Mouse (Mus musculus) cerebellum, adult (tissue): ENCODE measurements around the gene Mlip.
"Not testable (repeated sequence)": the region's sequence is repeated elsewhere in the genome, so short reads cannot be mapped to it uniquely, and the experiment has no call there.

ENCODE experiments used
- ATAC-seq: cut with Nextera tagmentation; 2 replicates; pipeline ENCODE4 v1.9.2; 2017; ENCODE audit warnings: mild to moderate bottlenecking, moderate library complexity, mixed read lengths; ENCODE audit not compliant: insufficient number of reproducible peaks, low FRiP score, low TSS enrichment

The Mlip gene

DNA sequence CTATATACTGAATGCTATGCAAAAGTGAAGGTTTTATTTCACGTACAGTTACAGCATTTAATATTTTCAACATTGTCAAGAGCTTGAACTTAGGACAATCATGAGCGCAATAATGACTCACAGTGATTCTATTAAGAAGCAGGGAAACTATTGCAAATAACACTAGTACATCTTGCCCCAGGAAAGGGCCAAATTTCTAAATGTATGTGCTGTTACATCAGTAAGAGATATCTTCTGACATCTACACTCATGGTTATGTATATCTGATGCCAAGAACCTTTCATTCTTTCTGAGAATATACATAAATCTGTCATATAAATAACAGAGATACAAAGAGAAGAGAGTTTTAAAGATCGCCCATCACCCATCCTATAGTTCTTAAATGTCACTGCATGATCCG lies 100.0 kb downstream of the Mlip start:
- ATAC-seq, result no peak

DNA sequence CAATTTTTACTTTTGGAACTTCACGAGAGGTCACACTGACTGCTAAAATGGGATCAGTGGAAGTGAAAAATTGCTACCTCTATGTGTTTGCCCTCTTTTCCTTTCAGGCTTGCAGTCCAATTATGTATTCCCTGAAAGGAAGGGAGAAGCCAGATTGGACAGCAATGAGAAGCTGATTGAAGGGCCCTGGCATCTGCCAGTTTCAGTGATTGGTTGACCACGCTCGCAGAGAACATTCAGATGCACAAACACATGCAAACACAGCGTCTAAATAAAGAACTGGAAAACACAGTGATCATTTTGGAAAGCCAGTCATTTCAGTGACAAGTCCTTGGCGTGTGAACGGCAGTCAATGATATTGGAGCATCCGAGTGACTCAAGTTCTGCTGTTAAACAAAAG lies 100.6 kb downstream of the Mlip start:
- ATAC-seq, result no peak

DNA sequence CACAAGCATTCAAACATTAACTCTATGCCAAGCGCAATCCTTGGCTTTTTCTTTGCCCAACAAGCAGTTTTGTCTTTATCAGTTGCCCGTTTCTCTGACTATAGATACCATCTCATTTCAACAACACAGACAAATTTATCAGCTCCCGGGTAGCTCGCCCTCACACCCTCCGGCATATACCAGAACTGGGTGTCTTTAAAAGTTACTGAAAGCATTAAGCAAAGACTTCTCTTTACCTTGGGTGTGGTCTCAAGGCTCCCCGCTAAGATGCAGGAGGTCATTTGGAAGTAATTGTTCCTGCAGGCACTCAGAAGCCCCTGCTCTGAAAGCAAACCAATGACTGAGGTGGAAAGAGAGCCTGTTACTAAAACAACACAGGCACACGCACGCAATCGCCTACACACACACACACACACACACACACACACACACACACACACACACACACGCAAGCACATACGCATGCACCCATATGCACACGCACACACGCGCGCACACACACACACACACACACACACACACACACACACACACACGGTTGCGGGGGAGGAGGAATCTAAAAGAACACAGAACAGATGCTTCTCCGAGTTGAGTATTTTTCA lies 101.2 kb downstream of the Mlip start:
- ATAC-seq, result no peak

DNA sequence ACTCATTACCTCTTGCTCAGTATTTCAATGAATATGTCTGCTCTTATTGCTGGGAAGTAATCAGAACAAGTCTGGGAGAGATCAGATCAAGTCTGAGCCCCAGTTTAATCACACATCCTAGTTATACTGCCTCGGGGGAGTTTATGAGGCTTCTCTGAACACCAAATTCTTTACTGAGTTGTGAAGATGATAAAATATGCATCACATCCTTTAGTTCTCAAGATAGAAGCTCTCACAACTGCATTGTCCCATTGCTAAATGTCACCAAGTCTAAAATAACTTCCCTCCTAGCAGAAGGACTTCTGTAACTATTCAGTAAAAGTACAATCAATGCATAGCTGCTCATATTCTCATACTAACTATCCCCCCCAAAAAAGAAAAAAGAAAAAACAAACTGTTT lies 154.5 kb downstream of the Mlip start:
- no peak for ATAC-seq

DNA sequence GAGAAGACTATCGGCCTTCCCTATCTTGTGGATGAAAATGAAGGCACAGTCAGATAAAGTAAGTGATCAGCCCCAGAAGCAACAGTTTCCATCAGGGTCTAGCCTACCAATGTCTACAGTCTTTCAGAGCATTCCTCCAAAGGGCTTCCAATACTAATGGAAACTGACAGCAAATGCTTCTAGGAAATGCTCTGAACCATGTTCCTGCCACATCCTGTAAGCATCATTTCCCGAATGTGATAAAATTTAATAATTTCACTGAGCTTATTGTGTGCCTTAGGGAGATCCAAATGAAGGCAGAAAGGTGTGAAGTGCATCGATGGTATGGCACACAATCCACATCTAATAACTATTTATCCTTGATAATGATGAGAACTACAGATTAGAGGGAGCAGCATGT lies 173.3 kb downstream of the Mlip start:
- ATAC-seq, result no peak

DNA sequence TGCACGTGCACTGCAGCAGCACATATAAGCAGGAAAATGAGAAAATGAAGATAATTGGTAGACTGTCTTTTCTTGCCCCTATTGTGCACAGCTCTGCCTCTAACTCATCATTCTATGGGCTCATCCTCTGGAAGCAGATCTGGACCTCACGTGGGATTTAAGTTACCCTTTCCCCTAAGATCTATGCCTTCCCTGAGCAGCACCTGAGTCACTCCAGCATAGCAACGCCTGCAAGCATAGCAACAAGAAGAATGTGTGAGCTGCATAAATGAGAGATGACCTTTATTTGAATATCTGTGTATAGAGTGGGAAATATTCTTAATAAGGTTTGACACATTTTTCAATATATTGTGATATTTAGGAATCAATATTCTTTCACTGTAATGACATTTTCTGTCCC lies 176.9 kb downstream of the Mlip start:
- no peak for ATAC-seq

DNA sequence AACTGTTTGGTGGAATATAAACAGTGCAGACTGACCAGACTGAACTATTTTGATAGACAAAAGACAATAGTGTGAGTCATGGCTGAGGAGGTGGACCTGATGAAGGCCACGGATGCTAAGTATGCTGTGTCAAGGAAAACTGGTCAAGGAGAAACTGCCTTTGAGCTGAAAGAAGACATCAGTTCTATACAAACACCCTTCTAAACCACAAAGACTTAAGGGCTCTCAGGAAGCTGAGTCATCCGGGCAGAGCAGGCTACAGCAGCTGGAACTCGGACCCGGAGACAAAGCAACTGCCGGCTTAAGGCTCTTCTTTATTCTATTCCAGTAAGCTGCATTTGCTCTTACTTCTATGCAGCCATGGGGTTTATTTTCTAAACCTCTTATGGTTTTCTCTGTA lies 180.7 kb downstream of the Mlip start:
- no peak for ATAC-seq

DNA sequence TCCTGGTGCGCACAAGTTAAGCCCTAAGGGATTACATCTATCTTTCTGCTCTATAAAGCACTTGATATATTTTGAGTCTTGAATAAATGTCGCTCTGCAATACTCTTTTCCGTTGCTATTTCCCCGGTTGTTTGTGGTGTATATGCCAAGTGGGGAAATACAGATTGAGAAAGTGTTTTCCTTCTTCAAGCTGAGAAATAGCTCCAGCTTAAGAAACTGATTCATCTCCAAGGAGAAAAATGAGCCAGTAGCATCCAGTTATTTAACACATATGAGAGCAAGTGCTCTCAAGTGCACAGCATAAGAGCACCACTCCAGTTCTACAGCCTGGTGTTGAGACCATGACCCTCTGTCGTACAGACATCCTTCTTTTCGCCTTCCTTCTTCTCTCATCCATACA lies 186.9 kb downstream of the Mlip start:
- no peak for ATAC-seq

DNA sequence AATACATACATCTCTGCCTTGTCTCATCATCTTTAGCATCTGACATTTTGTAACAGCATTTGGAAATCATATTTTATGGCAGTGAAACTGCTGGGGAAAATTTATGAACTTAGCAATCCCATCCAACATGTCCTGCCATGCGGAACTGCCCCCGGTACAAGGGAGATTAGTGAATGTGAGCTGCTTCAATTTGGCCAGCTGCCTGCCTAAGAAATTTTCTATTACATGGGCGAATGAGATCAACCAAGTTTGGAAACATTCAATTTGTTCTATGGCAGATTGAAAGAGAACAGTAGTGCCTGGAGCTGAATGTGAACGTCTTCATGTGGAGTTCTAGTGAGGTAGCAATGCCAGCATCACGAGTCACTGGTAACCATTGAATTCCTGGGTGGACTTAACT lies 191.0 kb downstream of the Mlip start:
- no peak for ATAC-seq

DNA sequence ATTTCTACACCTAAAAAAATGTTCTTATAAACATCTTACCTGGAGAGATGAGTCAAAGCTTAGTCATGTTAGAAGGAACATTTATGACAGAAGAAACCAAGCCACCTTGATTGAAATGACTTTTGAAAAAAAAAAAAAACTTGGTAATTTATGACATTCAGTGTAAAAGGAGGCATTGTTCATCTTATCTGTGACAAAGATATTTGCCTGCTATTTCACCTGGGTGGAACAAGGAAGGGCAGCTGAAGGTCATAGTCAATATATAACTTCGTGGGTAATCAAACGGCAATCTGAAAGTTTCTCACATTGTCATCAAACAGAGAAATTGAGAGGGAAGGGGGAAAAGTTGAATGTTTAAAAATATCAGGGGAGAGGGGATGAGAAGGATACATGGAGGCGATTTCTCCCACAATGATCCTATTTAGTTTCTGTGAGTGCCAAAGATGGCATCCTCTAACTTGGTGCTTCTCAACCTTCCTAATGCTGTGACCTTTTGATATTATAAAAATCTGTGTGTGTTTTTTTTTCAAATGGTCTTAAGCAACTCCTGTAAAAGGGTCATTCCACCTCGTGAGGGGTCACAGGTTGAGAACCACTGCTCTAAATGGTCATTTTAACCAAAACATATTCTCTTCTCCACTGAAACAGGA lies 192.4 kb downstream of the Mlip start:
- no peak for ATAC-seq

DNA sequence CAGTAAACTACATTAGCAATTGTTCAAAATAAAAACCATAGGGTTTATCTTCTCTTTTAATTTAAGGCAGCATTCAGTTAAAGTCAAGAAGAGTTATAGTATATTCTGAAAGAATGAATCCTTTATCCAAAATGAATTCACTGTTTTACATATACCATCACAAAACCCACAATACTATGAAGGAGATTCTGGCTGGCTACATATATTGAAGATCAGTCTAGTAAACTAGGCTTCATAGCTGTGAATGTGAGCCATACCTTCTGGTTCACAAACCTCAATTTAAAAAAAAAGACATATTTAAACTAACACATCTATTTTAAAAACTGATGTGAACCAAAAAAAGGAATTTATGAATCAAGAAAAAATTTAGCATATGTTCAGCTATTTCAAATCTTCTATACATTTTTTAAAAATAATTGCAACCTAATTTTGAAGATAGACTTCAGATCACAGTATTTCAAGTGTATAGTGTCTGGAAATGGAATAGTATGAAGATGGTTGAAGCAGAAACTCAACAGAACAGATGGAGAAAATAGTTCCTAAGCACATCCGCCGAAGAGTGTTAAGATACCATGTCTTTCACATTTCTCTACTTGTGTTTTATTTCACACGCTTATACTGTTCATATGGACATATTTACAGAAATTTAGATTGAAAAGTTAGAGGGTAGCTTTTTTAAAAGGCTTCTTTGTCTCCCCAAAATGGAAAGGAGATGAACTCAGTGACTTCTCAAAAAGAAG lies 204.1 kb downstream of the Mlip start:
- ATAC-seq, result no peak

DNA sequence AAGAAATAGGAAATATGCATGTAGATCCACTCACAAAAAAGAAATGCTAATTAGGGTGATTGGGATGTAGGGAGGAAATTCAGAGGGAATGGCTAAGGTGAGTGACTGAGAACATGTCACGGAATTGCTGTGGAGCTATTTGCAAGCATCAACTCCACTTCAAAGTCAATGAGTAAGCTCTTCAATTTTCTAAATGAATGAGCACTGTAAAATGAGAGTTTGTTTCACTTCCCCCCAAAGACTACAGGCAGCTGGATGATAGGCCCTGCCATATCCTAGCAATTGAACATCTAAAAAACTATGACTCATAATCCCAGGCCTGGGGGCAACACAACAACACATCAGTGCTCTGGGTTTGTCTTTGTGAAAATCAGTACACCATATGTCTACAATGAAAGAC lies 233.0 kb downstream of the Mlip start:
- ATAC-seq, result no peak

DNA sequence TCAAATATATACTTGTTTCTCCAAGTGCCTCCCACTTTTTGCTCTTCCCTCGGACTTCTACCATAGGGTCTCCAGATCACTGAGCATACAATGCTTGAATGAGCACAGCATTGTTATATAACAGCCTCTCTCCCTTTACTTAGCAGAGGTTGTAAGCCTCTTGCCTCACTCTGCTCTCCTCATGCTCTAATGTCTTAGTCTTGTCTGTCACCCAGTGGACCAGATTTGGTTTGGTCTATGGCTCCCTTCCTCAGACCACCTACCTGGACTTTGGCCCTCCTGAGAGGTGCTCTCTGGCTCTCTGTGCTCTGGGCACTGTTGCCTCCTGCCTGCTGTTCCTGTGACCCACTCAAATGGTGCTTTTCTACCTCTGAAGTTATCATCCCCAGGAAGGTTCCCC lies 255.9 kb downstream of the Mlip start:
- no peak for ATAC-seq

DNA sequence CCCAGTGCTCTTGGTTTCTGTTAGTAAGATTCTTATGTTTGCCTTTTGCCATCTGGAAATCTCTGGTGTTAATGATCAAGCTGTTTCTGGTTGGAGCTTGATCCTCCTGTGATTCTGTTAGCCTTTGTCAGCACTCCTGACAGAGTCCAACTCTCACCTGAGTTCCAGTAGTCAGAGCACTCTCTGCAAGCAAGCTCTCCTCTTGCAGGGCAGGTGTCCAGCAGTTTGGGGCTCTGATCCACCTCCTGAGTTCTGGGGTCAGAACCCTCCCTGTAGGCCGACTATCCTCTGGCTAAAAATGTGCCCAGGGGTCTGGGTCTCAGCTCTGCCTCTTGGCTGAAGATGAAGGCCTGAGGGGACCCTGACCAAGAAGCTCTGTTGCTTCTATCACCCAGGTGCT lies 269.5 kb downstream of the Mlip start:
- ATAC-seq, result not testable (repeated sequence)

DNA sequence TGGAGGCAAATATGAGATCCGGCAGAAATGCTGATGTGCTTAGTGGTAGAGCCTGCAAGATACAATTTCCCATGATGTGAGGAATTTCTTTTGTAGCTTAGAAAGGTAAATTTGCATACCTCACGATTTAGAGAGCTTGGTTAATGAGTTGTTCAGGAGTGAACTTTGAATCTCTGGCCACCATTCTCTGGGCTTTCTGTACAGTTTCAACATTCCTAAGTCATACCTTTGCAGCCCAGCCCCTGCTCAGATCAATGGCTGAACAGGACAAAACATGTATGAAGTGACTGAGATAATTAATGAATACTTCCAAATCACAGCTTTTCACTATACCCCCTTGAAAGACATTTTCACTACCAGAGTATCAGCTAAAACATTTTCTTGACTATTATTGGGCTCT lies 281.1 kb downstream of the Mlip start:
- no peak for ATAC-seq

DNA sequence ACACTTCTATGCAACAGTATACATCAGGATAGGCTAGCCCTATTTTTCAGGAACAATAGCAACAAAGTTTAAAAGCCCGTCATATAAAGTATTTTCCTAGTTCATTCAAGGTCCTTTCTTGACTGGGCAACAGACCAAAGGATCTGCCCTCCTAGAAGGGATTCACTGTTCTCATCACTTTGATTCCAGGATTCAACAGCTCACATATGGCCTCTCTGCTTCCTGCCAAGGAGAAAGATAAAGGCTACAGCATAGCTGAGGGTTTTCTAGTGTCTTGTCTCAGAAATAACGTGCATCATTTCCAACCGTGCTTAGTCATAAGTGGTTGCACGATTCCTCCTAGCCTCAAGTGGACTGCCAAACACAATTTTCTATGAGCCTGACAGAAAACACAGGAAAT lies 296.2 kb downstream of the Mlip start:
- ATAC-seq, result no peak

DNA sequence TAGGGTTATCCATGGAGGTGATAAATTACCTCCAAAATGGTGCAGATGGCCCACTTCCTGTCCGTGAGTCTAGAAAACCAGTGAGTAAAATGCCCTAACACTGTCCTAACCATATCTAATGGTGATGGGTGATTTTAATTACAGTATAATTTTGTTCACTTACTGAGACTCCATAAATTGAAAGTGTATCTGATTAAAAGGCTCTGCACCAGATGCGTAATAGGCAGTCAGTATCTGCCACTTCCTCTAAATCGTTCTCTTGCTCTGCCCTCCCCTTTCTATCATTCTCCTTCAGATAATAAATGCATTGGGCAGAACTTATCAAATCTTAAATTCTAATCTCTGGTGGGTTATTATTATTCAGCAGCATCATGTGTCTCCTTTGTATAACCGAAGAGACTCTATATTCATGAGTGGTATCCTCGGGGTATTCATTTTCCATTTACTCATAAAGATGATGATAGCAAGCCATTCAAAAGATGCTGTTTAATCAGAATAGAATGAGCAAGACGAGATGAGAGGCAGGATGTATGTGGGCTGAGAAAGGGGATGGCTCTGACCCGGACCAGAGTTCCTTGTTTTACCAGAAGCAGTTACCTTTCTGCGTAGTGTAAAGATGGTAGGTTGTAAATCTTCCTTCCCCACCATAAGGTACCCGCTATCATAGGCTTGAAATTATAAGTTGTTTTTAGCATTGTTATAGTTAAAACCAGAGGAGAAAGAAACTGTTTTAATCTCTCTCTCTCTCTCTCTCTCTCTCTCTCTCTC lies 298.2 kb downstream of the Mlip start:
- no peak for ATAC-seq
